Mouse (Mus musculus): ENCODE results near the gene Akap5. TPM values are rescaled to one million over a fixed set of nuclear protein-coding genes. Genes with fewer than 3 reads are reported as not detected.

Akap5 gene
- polyA plus RNA-seq, 1 experiment from 2014 or later: 2.8 TPM

DNA sequence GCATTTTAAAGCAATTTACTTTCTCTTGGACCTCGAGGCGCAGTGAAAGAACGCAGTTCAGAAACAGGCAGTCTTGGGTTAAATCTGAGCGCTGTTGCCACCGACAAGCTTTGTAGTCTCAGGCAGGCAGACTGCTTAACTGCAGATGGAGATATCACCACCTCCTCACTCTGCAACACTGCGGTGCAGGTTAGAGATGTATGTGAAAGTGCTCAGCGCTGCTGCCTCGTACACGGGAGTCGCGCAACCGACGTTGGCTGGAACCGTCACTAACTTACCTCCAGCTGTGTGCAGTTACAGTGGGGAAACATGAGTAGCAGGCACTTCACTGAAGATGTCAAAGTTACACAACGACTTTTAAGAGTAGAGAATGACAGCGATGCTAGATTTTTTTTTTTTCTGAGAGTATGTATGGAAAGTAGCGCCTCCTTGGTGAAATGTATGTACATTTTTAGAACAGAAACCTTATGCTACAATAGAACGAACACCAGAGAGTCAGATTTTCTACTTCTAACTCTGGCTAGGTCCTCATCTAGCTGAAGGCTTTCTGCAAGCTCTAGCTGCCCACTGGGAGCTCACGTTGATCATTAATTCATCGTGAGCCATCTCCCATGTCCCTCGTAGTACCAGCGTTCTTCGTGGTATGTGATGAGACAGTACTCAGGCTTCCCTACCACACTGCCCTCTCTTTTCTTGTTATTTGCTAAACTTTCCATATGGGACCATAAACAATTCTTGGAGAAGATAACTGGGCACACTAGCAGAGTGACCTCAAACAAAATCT, 1.9 kb downstream of the Akap5 start:
- Histone ChIP-seq H3K4me1 (ENCODE audit: control insufficient read depth, insufficient read depth, low read length) (peaks cover 4% of the 10 kb centered on the region; the same call in 1 of the 2 replicates), H3K9ac (ENCODE audit: low read depth, low read length) (no peak overlapping the region), H3K27ac (ENCODE audit: low read length) (no peak overlapping the region), H3K4me2 (ENCODE audit: low read depth, low read length) (no peak overlapping the region), H3K36me3 (ENCODE audit: control insufficient read depth, insufficient read depth, low read length) (no peaks in the 10 kb centered on the region), H3K9me3 (ENCODE audit: control insufficient read depth, low read length) (no peaks in the 10 kb centered on the region), H3K27me3 (replicated peaks; ENCODE audit: control insufficient read depth, insufficient read depth, low read length) (no peaks in the 10 kb centered on the region), H3K4me3 (ENCODE audit: low read length) (no peak overlapping the region)
- no peak for ATAC-seq
- WGBS: 89% methylated on average over 23 of the region's 23 CpGs

DNA sequence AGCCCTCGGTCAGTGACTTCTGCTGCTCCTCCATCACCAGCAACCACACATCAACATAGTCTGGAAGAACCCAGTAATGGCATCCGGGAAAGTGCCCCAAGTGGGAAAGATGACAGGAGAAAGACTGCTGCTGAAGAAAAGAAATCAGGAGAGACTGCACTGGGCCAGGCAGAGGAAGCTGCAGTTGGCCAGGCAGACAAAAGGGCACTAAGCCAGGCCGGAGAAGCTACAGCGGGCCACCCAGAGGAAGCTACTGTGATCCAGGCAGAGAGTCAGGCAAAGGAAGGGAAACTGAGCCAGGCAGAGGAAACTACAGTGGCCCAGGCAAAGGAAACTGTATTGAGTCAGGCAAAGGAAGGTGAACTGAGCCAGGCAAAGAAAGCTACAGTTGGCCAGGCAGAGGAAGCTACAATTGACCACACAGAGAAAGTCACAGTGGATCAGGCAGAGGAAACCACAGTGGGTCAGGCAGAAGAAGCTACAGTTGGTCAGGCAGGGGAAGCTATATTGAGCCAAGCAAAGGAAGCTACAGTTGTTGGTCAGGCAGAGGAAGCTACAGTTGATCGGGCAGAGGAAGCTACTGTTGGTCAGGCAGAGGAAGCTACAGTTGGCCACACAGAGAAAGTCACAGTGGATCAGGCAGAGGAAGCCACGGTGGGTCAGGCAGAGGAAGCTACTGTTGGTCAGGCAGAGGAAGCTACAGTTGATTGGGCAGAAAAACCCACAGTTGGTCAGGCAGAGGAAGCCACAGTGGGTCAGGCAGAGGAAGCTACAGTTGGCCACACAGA, 4.1 kb downstream of the Akap5 start:
- Histone ChIP-seq H3K27me3 (replicated peaks; ENCODE audit: control insufficient read depth, insufficient read depth, low read length) (no peaks in the 10 kb centered on the region), H3K9ac (ENCODE audit: low read depth, low read length) (no peak overlapping the region), H3K9me3 (ENCODE audit: control insufficient read depth, low read length) (no peaks in the 10 kb centered on the region), H3K36me3 (ENCODE audit: control insufficient read depth, insufficient read depth, low read length) (no peaks in the 10 kb centered on the region), H3K27ac (ENCODE audit: low read length) (no peak overlapping the region), H3K4me2 (ENCODE audit: low read depth, low read length) (no peak overlapping the region), H3K4me3 (ENCODE audit: low read length) (no peak overlapping the region), H3K4me1 (ENCODE audit: control insufficient read depth, insufficient read depth, low read length) (peaks cover 4% of the 10 kb centered on the region; the same call in 1 of the 2 replicates)
- no peak for ATAC-seq
- 86% methylated on average over 6 of the region's 6 CpGs for WGBS

DNA sequence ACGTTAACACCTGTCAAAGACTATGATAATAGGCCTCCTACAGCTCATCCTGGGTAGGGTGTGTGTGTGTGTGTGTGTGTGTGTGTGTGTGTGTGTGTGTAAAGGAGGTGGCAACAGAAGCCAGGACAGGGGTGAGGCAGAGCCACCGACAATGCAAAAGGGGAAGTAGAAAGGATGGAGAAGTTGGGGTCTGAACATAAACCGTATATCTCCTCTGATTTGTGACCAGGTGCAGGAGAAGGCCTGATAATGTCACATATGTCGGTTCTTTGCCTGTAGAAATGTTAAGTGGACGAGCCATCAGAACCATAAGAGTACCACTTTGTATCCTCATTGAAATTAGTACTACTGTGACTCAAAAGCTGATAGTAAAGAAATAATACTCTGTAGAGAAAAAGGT, 9.0 kb downstream of the Akap5 start:
- no peak for ATAC-seq
- Histone ChIP-seq H3K36me3 (ENCODE audit: control insufficient read depth, insufficient read depth, low read length) (no peaks in the 10 kb centered on the region), H3K9ac (ENCODE audit: low read depth, low read length) (no peak overlapping the region), H3K9me3 (ENCODE audit: control insufficient read depth, low read length) (no peaks in the 10 kb centered on the region), H3K4me1 (ENCODE audit: control insufficient read depth, insufficient read depth, low read length) (no peaks in the 10 kb centered on the region), H3K4me3 (ENCODE audit: low read length) (no peak overlapping the region), H3K27ac (ENCODE audit: low read length) (no peak overlapping the region), H3K4me2 (ENCODE audit: low read depth, low read length) (no peak overlapping the region), H3K27me3 (replicated peaks; ENCODE audit: control insufficient read depth, insufficient read depth, low read length) (no peaks in the 10 kb centered on the region)
- WGBS: 88% methylated on average over 5 of the region's 5 CpGs

DNA sequence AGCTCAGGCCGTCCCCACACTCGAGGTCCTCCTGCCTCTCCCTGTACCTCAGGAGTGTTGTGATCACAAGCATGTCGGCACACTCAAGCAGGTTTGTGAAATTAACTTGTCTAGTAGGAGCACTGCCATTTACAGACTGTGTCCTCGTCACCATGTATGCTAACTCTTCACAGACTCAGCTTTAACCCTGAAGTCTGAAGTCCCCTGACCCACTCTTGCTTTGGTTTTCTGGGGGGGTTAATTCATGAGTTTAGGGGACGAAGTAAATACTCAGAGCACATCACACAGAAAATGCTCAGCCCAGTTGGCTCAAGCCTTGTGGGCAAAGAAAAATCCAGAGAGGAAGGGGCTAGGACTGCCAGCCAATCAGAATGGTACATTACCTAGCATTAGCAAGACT, 10.9 kb downstream of the Akap5 start:
- no peak overlapping the region for H3K27ac ChIP-seq (ENCODE audit: low read length)
- H3K4me2 ChIP-seq (ENCODE audit: low read depth, low read length): no peak overlapping the region
- ATAC-seq: no peak
- no peaks in the 10 kb centered on the region for H3K4me1 ChIP-seq (ENCODE audit: control insufficient read depth, insufficient read depth, low read length)
- no peaks in the 10 kb centered on the region for H3K36me3 ChIP-seq (ENCODE audit: control insufficient read depth, insufficient read depth, low read length)
- no peaks in the 10 kb centered on the region for H3K27me3 ChIP-seq (replicated peaks; ENCODE audit: control insufficient read depth, insufficient read depth, low read length)
- no peaks in the 10 kb centered on the region for H3K9me3 ChIP-seq (ENCODE audit: control insufficient read depth, low read length)
- H3K9ac ChIP-seq (ENCODE audit: low read depth, low read length): no peak overlapping the region
- 84% methylated on average over 5 of the region's 5 CpGs for WGBS
- H3K4me3 ChIP-seq (ENCODE audit: low read length): no peak overlapping the region

DNA sequence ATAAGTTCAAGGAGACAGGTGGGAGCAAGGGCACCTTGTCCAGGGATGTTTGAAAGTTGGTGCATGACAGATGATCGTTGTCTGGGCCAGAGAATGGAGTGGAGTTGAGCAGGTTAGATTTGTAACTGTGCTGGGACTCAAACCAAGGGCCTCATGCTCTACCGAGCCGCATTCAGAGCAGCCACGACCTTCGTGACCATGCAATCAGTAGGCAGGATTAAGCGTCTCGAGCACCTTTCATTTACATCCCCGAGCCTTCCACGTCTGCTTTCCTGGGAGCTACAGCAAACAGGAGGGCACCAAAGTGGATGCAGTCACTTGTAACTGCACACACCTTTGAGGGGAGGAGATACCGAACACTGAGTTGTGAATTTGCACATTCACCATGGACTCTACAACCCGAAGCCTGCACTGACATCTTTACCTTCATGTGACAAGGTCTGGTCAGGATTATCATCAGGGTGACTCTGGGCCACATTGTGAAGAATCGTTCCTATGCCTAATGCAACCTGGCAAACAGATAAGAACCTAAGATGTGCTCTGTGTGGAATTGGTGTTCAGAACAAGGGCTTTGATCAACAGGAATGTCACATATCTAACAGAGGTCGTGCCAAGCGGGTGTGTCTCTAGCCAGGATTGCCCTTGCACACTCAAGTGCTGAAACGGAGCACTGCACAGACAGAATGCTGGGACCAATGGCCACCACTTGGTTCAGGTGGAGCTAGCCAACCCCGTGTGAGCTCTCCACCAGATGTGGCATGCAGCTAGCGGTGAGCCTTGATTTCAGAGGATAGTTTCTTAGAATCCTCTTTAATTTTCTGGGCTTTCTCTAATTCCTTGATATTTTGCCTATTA, 11.6 kb downstream of the Akap5 start:
- no peak for ATAC-seq
- H3K4me3 ChIP-seq (ENCODE audit: low read length): no peak overlapping the region
- WGBS: 74% methylated on average over 17 of the region's 17 CpGs
- no peaks in the 10 kb centered on the region for H3K27me3 ChIP-seq (replicated peaks; ENCODE audit: control insufficient read depth, insufficient read depth, low read length)
- no peak overlapping the region for H3K9ac ChIP-seq (ENCODE audit: low read depth, low read length)
- no peak overlapping the region for H3K4me2 ChIP-seq (ENCODE audit: low read depth, low read length)
- no peaks in the 10 kb centered on the region for H3K9me3 ChIP-seq (ENCODE audit: control insufficient read depth, low read length)
- no peaks in the 10 kb centered on the region for H3K4me1 ChIP-seq (ENCODE audit: control insufficient read depth, insufficient read depth, low read length)
- no peak overlapping the region for H3K27ac ChIP-seq (ENCODE audit: low read length)
- H3K36me3 ChIP-seq (ENCODE audit: control insufficient read depth, insufficient read depth, low read length): no peaks in the 10 kb centered on the region

DNA sequence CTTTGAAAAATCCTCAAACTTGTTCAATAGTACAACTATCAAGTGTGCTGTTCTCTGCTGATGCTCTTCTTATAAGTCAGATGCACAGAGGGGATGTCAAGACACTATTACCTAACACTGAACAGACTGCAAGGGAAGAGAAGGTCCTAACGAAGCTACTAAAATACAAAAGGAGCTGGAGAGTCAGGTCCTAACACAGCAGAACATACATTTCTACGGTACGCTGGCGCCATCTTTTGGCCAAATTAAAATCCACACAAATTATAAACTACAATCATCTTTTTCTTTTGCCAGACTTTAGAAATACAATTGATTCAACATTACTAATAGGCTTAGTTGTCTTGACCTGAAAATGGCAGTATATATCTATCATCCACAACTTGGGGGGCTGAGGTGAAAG, 16.4 kb downstream of the Akap5 start:
- Histone ChIP-seq H3K27ac (ENCODE audit: low read length) (no peak overlapping the region), H3K4me3 (ENCODE audit: low read length) (no peak overlapping the region), H3K36me3 (ENCODE audit: control insufficient read depth, insufficient read depth, low read length) (0 out of 2 replicates have a peak, but pooled peaks cover under 1% of the 10 kb centered on the region), H3K27me3 (replicated peaks; ENCODE audit: control insufficient read depth, insufficient read depth, low read length) (no peaks in the 10 kb centered on the region), H3K9ac (ENCODE audit: low read depth, low read length) (no peak overlapping the region), H3K4me1 (ENCODE audit: control insufficient read depth, insufficient read depth, low read length) (no peaks in the 10 kb centered on the region), H3K4me2 (ENCODE audit: low read depth, low read length) (no peak overlapping the region), H3K9me3 (ENCODE audit: control insufficient read depth, low read length) (no peaks in the 10 kb centered on the region)
- 5% methylated on average over 4 of the region's 4 CpGs for WGBS
- ATAC-seq: 0 out of 2 replicates have a peak, but pooled peaks have one; percentile 38

DNA sequence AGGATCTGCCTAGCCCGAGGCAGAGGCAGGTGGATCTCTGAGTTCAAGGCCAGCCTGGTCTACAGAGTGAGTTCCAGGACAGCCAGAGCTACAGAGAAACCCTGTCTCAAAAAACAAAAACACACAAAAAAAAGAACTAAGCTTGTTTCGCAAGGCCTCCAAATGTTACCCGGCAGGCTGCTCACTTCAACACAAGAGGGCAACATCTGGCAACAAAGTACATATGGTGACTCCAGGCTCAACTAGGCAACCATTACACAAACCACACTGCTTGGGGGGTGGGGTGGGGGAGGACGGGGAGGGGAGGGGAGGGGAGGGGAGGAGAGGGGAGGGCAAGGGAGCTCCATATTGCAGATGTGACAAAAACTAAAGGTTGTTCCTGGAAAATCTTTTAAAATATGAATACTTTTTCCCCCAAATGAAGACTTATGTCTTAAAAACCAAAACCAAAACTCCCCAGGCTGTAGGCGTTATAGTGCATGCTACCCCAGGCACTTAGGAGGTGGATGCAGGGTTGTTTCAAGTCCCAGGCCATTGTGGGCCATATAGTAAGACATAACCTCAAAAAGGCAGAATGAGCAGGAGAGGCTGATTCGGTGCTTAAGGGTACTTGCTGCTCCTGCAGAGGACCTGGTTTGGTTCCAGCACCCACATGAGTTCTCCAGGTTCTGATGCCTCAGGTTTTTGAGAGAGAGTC, 21.2 kb downstream of the Akap5 start:
- Histone ChIP-seq H3K9ac (ENCODE audit: low read depth, low read length) (no peak overlapping the region), H3K4me1 (ENCODE audit: control insufficient read depth, insufficient read depth, low read length) (no peaks in the 10 kb centered on the region), H3K27ac (ENCODE audit: low read length) (no peak overlapping the region), H3K27me3 (replicated peaks; ENCODE audit: control insufficient read depth, insufficient read depth, low read length) (no peaks in the 10 kb centered on the region), H3K36me3 (ENCODE audit: control insufficient read depth, insufficient read depth, low read length) (peaks cover 9% of the 10 kb centered on the region), H3K4me3 (ENCODE audit: low read length) (no peak overlapping the region), H3K4me2 (ENCODE audit: low read depth, low read length) (no peak overlapping the region), H3K9me3 (ENCODE audit: control insufficient read depth, low read length) (no peaks in the 10 kb centered on the region)
- ATAC-seq: no peak
- WGBS: 74% methylated on average over 6 of the region's 6 CpGs

DNA sequence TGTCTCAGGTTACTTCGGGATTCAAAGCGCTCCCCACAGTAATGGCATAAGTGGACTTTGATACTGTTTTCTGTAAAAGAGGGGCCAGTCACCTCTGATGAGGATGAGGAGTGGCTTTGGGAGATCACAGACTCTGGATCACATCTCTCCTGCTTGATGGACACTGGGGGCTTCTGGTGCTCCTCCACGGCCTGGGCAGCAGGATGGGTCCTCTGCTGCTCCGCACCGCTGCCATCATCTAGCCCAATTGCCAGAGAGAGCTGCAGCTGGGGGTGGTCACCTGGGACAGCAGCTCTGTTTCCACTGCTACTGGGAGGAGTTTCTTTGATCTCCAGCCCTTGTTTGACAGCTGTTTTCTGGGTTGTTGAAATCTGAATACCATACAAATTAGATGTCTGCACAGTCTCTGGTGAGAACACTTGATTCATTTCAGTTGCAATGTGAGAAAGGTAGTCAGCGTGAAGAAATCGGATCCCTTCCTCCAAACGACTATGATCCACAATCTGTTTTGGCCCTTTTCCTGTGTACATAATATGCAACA, 25.1 kb downstream of the Akap5 start:
- no peaks in the 10 kb centered on the region for H3K27me3 ChIP-seq (replicated peaks; ENCODE audit: control insufficient read depth, insufficient read depth, low read length)
- H3K36me3 ChIP-seq (ENCODE audit: control insufficient read depth, insufficient read depth, low read length): peaks cover 9% of the 10 kb centered on the region
- H3K4me3 ChIP-seq (ENCODE audit: low read length): no peak overlapping the region
- H3K9me3 ChIP-seq (ENCODE audit: control insufficient read depth, low read length): no peaks in the 10 kb centered on the region
- ATAC-seq: no peak
- no peak overlapping the region for H3K9ac ChIP-seq (ENCODE audit: low read depth, low read length)
- no peak overlapping the region for H3K27ac ChIP-seq (ENCODE audit: low read length)
- H3K4me1 ChIP-seq (ENCODE audit: control insufficient read depth, insufficient read depth, low read length): no peaks in the 10 kb centered on the region
- 85% methylated on average over 8 of the region's 8 CpGs for WGBS
- no peak overlapping the region for H3K4me2 ChIP-seq (ENCODE audit: low read depth, low read length)
